Mouse (Mus musculus): ENCODE measurements at regions not wholly inside any gene's neighbourhood (a gene's known extent, or its start where the extent isn't known, plus 50 kb on each side); places are given as distances from the start of the nearest gene placed in this dataset.

GRCm38 (mm10) chr9:69662394-69662793 is 98.3 kb downstream of the Foxb1 start:
- no peak for DNase-seq (ENCODE audit: low read depth)

- DNase-seq (ENCODE audit: low read depth): no peak
These were observed 102.5 kb downstream of the Foxb1 start for GRCm38 (mm10) chr9:69658276-69658675.

DNA sequence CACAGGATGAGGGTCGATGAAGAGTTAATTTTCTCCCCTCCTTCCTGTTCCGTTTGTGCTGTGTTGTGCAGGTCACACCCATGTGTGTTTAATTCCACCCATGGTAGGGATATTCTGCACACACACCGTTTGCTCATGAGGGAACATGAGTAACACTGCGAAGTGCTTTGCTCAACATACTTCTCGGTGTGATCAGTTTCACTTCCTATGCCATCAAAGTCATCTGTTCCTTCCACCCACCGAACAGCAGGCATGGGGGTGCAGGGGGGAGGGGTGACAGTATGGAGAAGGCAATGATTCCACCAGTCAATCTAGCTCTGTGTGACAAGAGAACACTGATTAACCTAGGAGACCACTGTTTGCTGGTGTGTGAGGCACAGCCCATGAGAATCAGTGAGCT is 104.7 kb downstream of the Foxb1 start:
- no peak for DNase-seq (ENCODE audit: low read depth)

- no peak for DNase-seq (ENCODE audit: low read depth)
These were observed 108.6 kb downstream of the Foxb1 start for GRCm38 (mm10) chr9:69652106-69652505.

- DNase-seq (ENCODE audit: low read depth): no peak
These were observed 109.1 kb downstream of the Foxb1 start for GRCm38 (mm10) chr9:69651608-69652007.

GRCm38 (mm10) chr9:69642591-69642990 is 118.1 kb downstream of the Foxb1 start:
- no peak for DNase-seq (ENCODE audit: low read depth)

GRCm38 (mm10) chr9:69623312-69623711 is 137.4 kb downstream of the Foxb1 start:
- DNase-seq (ENCODE audit: low read depth): peak; percentile 36

GRCm38 (mm10) chr9:69621006-69621405 is 139.7 kb downstream of the Foxb1 start:
- DNase-seq (ENCODE audit: low read depth): no peak

- no peak for DNase-seq (ENCODE audit: low read depth)
These were observed 143.4 kb downstream of the Foxb1 start for GRCm38 (mm10) chr9:69617328-69617727.

- no peak for DNase-seq (ENCODE audit: low read depth)
These were observed 144.1 kb downstream of the Anxa2 start for GRCm38 (mm10) chr9:69597472-69597871.

GRCm38 (mm10) chr9:69592329-69593062 is 139.1 kb downstream of the Anxa2 start:
- no peak for DNase-seq (ENCODE audit: low read depth)

GRCm38 (mm10) chr9:69588846-69589245 is 135.4 kb downstream of the Anxa2 start:
- DNase-seq (ENCODE audit: low read depth): no peak

GRCm38 (mm10) chr9:69587096-69587495 is 133.7 kb downstream of the Anxa2 start:
- no peak for DNase-seq (ENCODE audit: low read depth)

GRCm38 (mm10) chr9:69581236-69581635 is 127.8 kb downstream of the Anxa2 start:
- DNase-seq (ENCODE audit: low read depth): no peak

DNA sequence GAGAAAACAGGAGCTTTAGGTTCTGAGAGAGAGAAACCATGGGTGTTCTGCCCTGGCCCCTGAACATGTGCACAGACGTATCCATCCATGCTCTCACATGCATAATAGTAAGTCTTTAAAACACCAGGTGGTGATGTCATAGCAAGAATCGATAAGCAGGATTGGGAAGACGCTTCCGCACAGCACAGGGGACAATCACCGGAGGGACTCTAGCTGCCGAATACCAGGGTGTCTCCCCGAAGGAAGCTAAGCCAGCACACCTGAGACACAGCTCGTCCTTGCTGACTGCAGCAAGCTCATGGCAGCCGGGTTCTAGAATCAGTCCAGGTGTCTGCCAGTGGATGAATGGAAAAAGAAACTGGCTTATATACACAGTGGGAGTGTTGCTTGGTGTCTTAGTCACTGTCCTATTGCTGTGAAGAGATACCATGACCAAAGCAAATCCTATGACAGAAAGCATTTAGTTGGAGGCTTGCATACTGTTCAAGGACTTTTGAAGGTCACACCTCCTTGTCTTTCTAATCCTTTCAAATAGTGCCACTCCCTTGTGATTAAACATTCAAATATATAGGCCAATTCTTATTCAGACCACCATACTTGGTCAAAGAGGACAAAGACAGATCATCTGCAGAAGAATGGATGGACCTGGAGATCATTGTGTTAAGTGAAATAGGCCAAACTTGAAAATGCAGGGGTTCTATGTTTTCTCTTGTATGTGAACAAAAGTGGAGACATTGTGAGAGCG is 124.4 kb downstream of the Anxa2 start:
- no peak for DNase-seq (ENCODE audit: low read depth)

DNA sequence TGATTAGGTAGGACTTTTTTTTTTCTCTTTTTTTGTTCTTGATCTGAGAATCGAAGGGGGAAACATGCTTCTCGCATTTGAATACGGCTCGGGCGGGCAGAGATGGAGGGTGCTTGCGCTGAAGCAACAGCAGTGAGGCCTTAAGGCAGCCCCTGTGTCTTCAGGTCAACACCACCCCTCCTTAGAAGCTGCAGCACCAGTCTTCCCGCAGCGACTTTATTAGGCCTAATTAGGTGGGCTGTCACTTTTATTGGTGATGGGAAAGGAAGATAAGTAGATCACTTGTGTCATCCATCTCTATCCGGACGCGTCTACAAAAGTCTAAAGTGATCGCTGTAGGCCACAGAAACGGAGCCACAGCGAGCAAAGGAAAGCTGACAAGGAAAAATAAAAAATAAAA is 122.0 kb downstream of the Anxa2 start:
- no peak for DNase-seq (ENCODE audit: low read depth)

DNA sequence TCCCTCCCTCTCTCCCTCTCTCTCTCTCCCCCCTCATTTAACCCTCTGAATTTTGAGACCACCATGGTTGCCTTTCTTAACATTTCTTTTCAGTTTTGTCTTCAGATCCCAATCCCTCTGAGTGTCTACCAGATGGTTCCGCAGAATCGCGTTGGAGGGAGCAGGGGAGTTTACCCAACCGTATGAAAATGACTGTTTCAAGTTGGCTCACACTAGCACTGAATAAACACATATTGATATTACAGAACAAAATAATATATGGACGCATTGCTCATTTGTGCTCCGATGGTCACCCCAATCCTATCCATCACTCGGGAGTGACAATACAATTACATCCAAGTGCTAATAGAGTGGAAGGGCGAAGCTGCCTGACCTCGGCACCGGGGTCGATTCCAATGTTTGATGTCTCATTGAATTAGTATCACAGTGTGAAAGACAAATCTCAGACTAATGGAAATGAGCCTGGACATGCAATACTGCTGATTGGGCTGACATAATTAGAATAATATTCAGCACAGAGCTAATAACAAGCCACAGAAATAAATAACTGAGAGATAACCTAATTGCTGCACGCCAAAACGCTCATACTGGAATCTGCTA is 115.3 kb downstream of the Anxa2 start:
- DNase-seq (ENCODE audit: low read depth): no peak

- no peak for DNase-seq (ENCODE audit: low read depth)
These were observed 114.8 kb downstream of the Anxa2 start for GRCm38 (mm10) chr9:69568222-69568621.

- no peak for DNase-seq (ENCODE audit: low read depth)
These were observed 113.6 kb downstream of the Anxa2 start for GRCm38 (mm10) chr9:69566996-69567395.

- DNase-seq (ENCODE audit: low read depth): no peak
These were observed 89.8 kb downstream of the Anxa2 start for GRCm38 (mm10) chr9:69543241-69543640.
